Mouse (Mus musculus): Measurements from ENCODE around the gene Gm13030. TPM values are rescaled to one million over a fixed set of nuclear protein-coding genes. Genes with fewer than 3 reads are reported as not detected.
"Not testable (repeated sequence)": the region's sequence is repeated elsewhere in the genome, so short reads cannot be mapped to it uniquely, and the experiment has no call there.

Gene Gm13030
- polyA plus RNA-seq, 1 experiment from 2014 or later = not detected

GRCm38 (mm10) chr4:138827147-138827546, 46.6 kb downstream of the Gm13030 start:
- Histone ChIP-seq H3K9ac (replicated peaks) (no peak overlapping the region), H3K27me3 (no peaks in the 10 kb centered on the region), H3K36me3 (no peaks in the 10 kb centered on the region), H3K9me3 (no peaks in the 10 kb centered on the region), H3K27ac (replicated peaks) (no peak overlapping the region), H3K4me2 (replicated peaks) (no peak overlapping the region), H3K4me3 (no peak overlapping the region), H3K4me1 (no peaks in the 10 kb centered on the region)
- no peak for ATAC-seq (replicated peaks)
- WGBS = 57% methylated on average over 11 of the region's 11 CpGs

DNA sequence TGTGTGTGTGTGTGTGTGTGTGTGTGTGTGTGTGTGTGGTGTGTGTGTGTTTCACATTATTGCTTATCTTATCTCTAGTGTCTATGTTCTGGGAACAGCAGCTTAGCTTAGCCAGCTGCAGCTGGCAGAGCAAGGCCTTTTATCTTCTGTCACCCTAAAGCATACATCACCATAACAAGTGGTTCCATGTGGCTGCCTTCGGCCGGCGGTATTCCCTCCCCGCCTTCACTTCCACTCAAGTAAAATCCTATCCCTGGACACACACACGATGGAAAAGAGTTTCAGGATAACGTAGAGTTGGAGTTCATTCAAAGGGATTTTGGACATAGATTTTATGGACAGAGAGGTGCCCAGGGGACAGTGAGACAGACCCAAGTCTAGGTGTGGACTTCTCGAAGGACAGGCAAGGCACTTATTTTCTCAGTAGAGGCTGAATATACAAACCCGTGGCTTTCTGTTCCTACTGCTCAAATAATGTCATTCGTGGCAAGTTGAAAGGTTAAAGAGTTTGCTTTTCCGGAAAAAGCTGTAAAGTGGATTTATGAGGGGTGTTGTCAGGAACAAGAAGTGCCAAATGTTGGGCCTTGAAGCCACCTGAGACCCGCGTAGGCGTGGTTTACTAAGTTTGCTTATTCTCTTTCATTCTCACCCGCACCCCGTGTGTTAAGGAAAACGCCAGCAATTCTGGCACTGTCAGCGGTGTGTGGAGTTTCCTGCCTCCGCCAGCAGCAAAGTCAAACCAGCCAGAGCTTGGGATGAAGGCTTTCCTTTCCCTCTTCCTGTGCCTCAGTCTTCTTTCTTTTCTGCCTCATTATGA, 47.8 kb downstream of the Gm13030 start:
- Histone ChIP-seq H3K27ac (replicated peaks) (no peak overlapping the region), H3K9ac (replicated peaks) (no peak overlapping the region), H3K4me1 (no peaks in the 10 kb centered on the region), H3K4me2 (replicated peaks) (no peak overlapping the region), H3K36me3 (no peaks in the 10 kb centered on the region), H3K4me3 (no peak overlapping the region), H3K9me3 (no peaks in the 10 kb centered on the region), H3K27me3 (no peaks in the 10 kb centered on the region)
- 75% methylated on average over 18 of the region's 18 CpGs for WGBS
- no peak for ATAC-seq (replicated peaks)

DNA sequence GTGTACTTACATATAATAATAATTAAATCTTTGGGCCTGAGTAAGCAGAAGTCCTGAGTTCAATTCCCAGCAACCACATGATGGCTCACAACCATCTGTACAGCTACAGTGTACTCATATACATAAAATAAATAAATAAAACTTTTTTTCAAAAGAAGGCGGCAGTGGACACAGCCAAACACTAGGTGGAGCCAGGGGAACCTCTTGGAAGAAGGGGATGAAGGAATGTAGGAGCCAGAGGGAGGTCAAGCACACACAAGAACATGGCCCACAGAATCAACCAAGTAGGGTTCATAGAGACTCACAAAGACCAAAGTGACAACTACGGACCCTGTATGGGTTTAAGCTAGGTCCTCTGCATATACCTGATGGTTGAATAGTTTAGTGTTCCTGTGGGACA, 49.1 kb downstream of the Gm13030 start:
- Histone ChIP-seq H3K27ac (replicated peaks) (no peak overlapping the region), H3K4me2 (replicated peaks) (no peak overlapping the region), H3K4me3 (no peak overlapping the region), H3K9me3 (no peaks in the 10 kb centered on the region), H3K36me3 (no peaks in the 10 kb centered on the region), H3K4me1 (no peaks in the 10 kb centered on the region), H3K9ac (replicated peaks) (no peak overlapping the region), H3K27me3 (no peaks in the 10 kb centered on the region)
- WGBS = 83% methylated on average over 2 of the region's 2 CpGs
- no peak for ATAC-seq (replicated peaks)

- not testable (repeated sequence) for H3K9ac ChIP-seq (replicated peaks); H3K27ac ChIP-seq (replicated peaks); H3K27me3 ChIP-seq; ATAC-seq (replicated peaks); H3K36me3 ChIP-seq; H3K4me2 ChIP-seq (replicated peaks); H3K4me3 ChIP-seq; H3K4me1 ChIP-seq; H3K9me3 ChIP-seq
- WGBS = 67% methylated on average over 2 of the region's 2 CpGs
These were observed 49.6 kb downstream of the Gm13030 start for GRCm38 (mm10) chr4:138824161-138824560.

GRCm38 (mm10) chr4:138821036-138821435, 52.7 kb downstream of the Gm13030 start:
- Histone ChIP-seq H3K9ac (replicated peaks) (no peak overlapping the region), H3K27me3 (no peaks in the 10 kb centered on the region), H3K9me3 (no peaks in the 10 kb centered on the region), H3K4me3 (no peak overlapping the region), H3K27ac (replicated peaks) (no peak overlapping the region), H3K4me2 (replicated peaks) (no peak overlapping the region), H3K4me1 (peaks cover 5% of the 10 kb centered on the region; the same call in 1 of the 2 replicates), H3K36me3 (no peaks in the 10 kb centered on the region)
- whole genome bisulfite sequencing = 88% methylated on average over 2 of the region's 2 CpGs
- ATAC-seq (replicated peaks) = no peak

Other genes with a start within 250 kb of the Gm13030 start
- gene Vwa5b1, start 238.1 kb downstream of the Gm13030 start, polyA plus RNA-seq (2015; fragmentation: Nextera tagmentation; extraction: Ambion mirVana) = 0.74 and 1.2 TPM in 2 replicates
- 0.34 TPM in 1 of 2 replicates, not detected in the other for gene Pla2g2c, start 149.2 kb downstream of the Gm13030 start, polyA plus RNA-seq (2015; fragmentation: Nextera tagmentation; extraction: Ambion mirVana)
- 2.0 and 3.2 TPM in 2 replicates for gene Ubxn10, start 136.8 kb downstream of the Gm13030 start, polyA plus RNA-seq (2015; fragmentation: Nextera tagmentation; extraction: Ambion mirVana)
- 0.08 TPM in 1 of 2 replicates, not detected in the other for gene Pla2g2f, start 116.3 kb downstream of the Gm13030 start, polyA plus RNA-seq (2015; fragmentation: Nextera tagmentation; extraction: Ambion mirVana)
- gene Pla2g2d, start 98.2 kb downstream of the Gm13030 start, polyA plus RNA-seq (2015; fragmentation: Nextera tagmentation; extraction: Ambion mirVana) = not detected in 2 replicates
- 0.45 and 0.76 TPM in 2 replicates for gene Pla2g5, start 10.5 kb downstream of the Gm13030 start, polyA plus RNA-seq (2015; fragmentation: Nextera tagmentation; extraction: Ambion mirVana)
- not detected in 2 replicates for gene Pla2g2e, start 4.0 kb upstream of the Gm13030 start, polyA plus RNA-seq (2015; fragmentation: Nextera tagmentation; extraction: Ambion mirVana)
- gene Otud3, start 40.0 kb upstream of the Gm13030 start, polyA plus RNA-seq (2015; fragmentation: Nextera tagmentation; extraction: Ambion mirVana) = 2.7 and 3.4 TPM in 2 replicates
- gene Rnf186, start 93.1 kb upstream of the Gm13030 start, polyA plus RNA-seq (2015; fragmentation: Nextera tagmentation; extraction: Ambion mirVana) = not detected in 2 replicates
- 0.98 and 1.1 TPM in 2 replicates for gene Tmco4, start 98.9 kb upstream of the Gm13030 start, polyA plus RNA-seq (2015; fragmentation: Nextera tagmentation; extraction: Ambion mirVana)
- gene Htr6, start 201.6 kb upstream of the Gm13030 start, polyA plus RNA-seq (2015; fragmentation: Nextera tagmentation; extraction: Ambion mirVana) = 0.28 and 0.37 TPM in 2 replicates
- gene Nbl1, start 219.0 kb upstream of the Gm13030 start, polyA plus RNA-seq (2015; fragmentation: Nextera tagmentation; extraction: Ambion mirVana) = 23.5 and 24.6 TPM in 2 replicates

Measured in forebrain, embryonic 15.5 days (tissue).